Comparison of ENCODE assay signal across 30 mouse cellular contexts in genomic region chr16:84769182-84769581, GRCm38 (mm10). TPM values are rescaled to one million over a fixed set of nuclear protein-coding genes. Genes with fewer than 3 reads are reported as not detected.
DNase-seq lines count a peak whose midpoint lies in the region; ATAC-seq and TF ChIP-seq lines count a peak whose summit lies in the region.
"Had no signal": no experiment of that assay in that cellular context is flagged by ENCODE, and none has a peak within 500 bp of the region (broad histone marks: within the 10 kb centered on the region; RNA-seq: fewer than 3 reads in every experiment).

No protein-coding gene starts in this region.

- H3K4me3 ChIP-seq in midbrain, embryonic 11.5 days (ENCODE audit: low read depth, low read length) = no peak overlapping the region
- H3K4me3 ChIP-seq in midbrain, embryonic 16.5 days (ENCODE audit: low read depth, low read length) = no peak overlapping the region
- H3K4me3 ChIP-seq in E14TG2a.4 (replicated peaks; ENCODE audit: low read length) = peak overlapping the region; percentile 45; the same call in 1 of the 2 replicates
- no peak overlapping the region for H3K4me3 ChIP-seq in forebrain, embryonic 14.5 days (ENCODE audit: low read depth, low read length)
- H3K4me3 ChIP-seq: forebrain, embryonic 10.5 days; forebrain, embryonic 13.5 days; gastrocnemius, adult 2 months; heart, embryonic 13.5 days; hindbrain, embryonic 13.5 days; intestine, embryonic 15.5 days had no signal

- H3K27ac ChIP-seq in midbrain, embryonic 11.5 days (ENCODE audit: low read depth, low read length) = no peak overlapping the region
- H3K27ac ChIP-seq in midbrain, embryonic 16.5 days (ENCODE audit: low read length) = no peak overlapping the region
- H3K27ac ChIP-seq in forebrain, embryonic 14.5 days (ENCODE audit: low read depth, low read length) = no peak overlapping the region
- H3K27ac ChIP-seq: forebrain, embryonic 10.5 days; forebrain, embryonic 13.5 days; gastrocnemius, adult 2 months; heart, embryonic 13.5 days; hindbrain, embryonic 13.5 days; intestine, embryonic 15.5 days had no signal

- no peaks in the 10 kb centered on the region for H3K4me1 ChIP-seq in midbrain, embryonic 11.5 days (ENCODE audit: control insufficient read depth, insufficient read depth, low read length)
- peaks cover 5% of the 10 kb centered on the region; the same call in 1 of the 2 replicates for H3K4me1 ChIP-seq in midbrain, embryonic 16.5 days (ENCODE audit: control insufficient read depth, insufficient read depth, low read length)
- peaks cover 57% of the 10 kb centered on the region for H3K4me1 ChIP-seq in E14TG2a.4 (replicated peaks; ENCODE audit: low read depth, low read length)
- no peaks in the 10 kb centered on the region for H3K4me1 ChIP-seq in forebrain, embryonic 14.5 days (ENCODE audit: control insufficient read depth, insufficient read depth, low read length)

- DNase-seq in midbrain, embryonic 11.5 days (ENCODE audit: low spot score, missing footprints) = peak; percentile 77
- DNase-seq in ES-CJ7 (ENCODE audit: low read depth, low spot score) (peak; percentile 99), ZHBTc4 (ENCODE audit: low read depth, low spot score) (peak; percentile 98)
- no peak for DNase-seq in thymus, postnatal 14 days
- DNase-seq in embryo, embryonic 11 days = no peak
- DNase-seq in forebrain, embryonic 14.5 days (ENCODE audit: low spot score) = no peak
- DNase-seq: adrenal gland, adult 8-10 months; adrenal gland, postnatal 25 days; cerebellum, adult 11-12 months; cerebellum, adult 8-10 months; cerebellum, postnatal 10 days; cerebellum, postnatal 36 days; forebrain, postnatal 0 days; gastrocnemius, adult 2 months; gastrocnemius, postnatal 14 days; heart, adult 18-20 months; heart, postnatal 14 days; heart, postnatal 4 days had no signal

- no peaks in the 10 kb centered on the region for H3K36me3 ChIP-seq in midbrain, embryonic 11.5 days (ENCODE audit: control insufficient read depth, insufficient read depth, low read length)
- H3K36me3 ChIP-seq in midbrain, embryonic 16.5 days (ENCODE audit: control insufficient read depth, insufficient read depth, low read length) = no peaks in the 10 kb centered on the region
- H3K36me3 ChIP-seq in E14TG2a.4 (ENCODE audit: insufficient read depth, low read length) = no peaks in the 10 kb centered on the region
- no peaks in the 10 kb centered on the region for H3K36me3 ChIP-seq in forebrain, embryonic 14.5 days (ENCODE audit: control insufficient read depth, insufficient read depth, low read length)
- H3K36me3 ChIP-seq: forebrain, embryonic 10.5 days; G1E; heart, embryonic 13.5 days; hindbrain, embryonic 13.5 days; intestine, embryonic 15.5 days had no signal

- no peak overlapping the region for H3K9ac ChIP-seq in midbrain, embryonic 11.5 days (ENCODE audit: low read length)
- no peak overlapping the region for H3K9ac ChIP-seq in midbrain, embryonic 16.5 days (ENCODE audit: low read depth, low read length)
- H3K9ac ChIP-seq in forebrain, embryonic 14.5 days (ENCODE audit: low read length) = no peak overlapping the region
- H3K9ac ChIP-seq: forebrain, embryonic 13.5 days; forebrain, postnatal 0 days; heart, embryonic 13.5 days; hindbrain, embryonic 13.5 days; intestine, embryonic 15.5 days had no signal

- ATAC-seq in midbrain, embryonic 11.5 days (ENCODE audit: low FRiP score) = no peak
- ATAC-seq in midbrain, embryonic 16.5 days = no peak
- ATAC-seq in forebrain, embryonic 14.5 days = no peak
- ATAC-seq: activated CD4-positive, CD25-positive, alpha-beta regulatory T cell, adult 4 months; CD4-positive, CD25-positive, alpha-beta regulatory T cell, adult 4 months; forebrain, embryonic 13.5 days; forebrain, postnatal 0 days; hindbrain, embryonic 16.5 days; intestine, embryonic 15.5 days; Patski had no signal

- WGBS in midbrain, embryonic 11.5 days = 61% methylated on average over 4 of the region's 4 CpGs
- 61% methylated on average over 4 of the region's 4 CpGs for WGBS in midbrain, embryonic 16.5 days
- 50% methylated on average over 4 of the region's 4 CpGs for WGBS in forebrain, embryonic 14.5 days

- H3K27me3 ChIP-seq in midbrain, embryonic 11.5 days (ENCODE audit: control insufficient read depth, insufficient read depth, low read length) = no peaks in the 10 kb centered on the region
- no peaks in the 10 kb centered on the region for H3K27me3 ChIP-seq in midbrain, embryonic 16.5 days (ENCODE audit: control insufficient read depth, insufficient read depth, low read depth, low read length)
- no peaks in the 10 kb centered on the region for H3K27me3 ChIP-seq in E14TG2a.4 (ENCODE audit: insufficient read depth, low read length)
- H3K27me3 ChIP-seq in forebrain, embryonic 14.5 days (replicated peaks; ENCODE audit: control insufficient read depth, insufficient read depth, low read length) = no peaks in the 10 kb centered on the region
- H3K27me3 ChIP-seq: forebrain, embryonic 13.5 days; hindbrain, embryonic 13.5 days had no signal

- no peaks in the 10 kb centered on the region for H3K9me3 ChIP-seq in midbrain, embryonic 11.5 days (ENCODE audit: control insufficient read depth, low read length)
- H3K9me3 ChIP-seq in midbrain, embryonic 16.5 days (replicated peaks; ENCODE audit: control insufficient read depth, low read length, poor library complexity, severe bottlenecking) = no peaks in the 10 kb centered on the region
- no peaks in the 10 kb centered on the region for H3K9me3 ChIP-seq in E14TG2a.4 (ENCODE audit: low read length)
- H3K9me3 ChIP-seq in forebrain, embryonic 14.5 days (replicated peaks; ENCODE audit: control insufficient read depth, low read length) = no peaks in the 10 kb centered on the region
- H3K9me3 ChIP-seq: forebrain, embryonic 10.5 days; forebrain, embryonic 13.5 days; heart, embryonic 13.5 days; hindbrain, embryonic 13.5 days; intestine, embryonic 15.5 days had no signal

- H3K4me2 ChIP-seq in midbrain, embryonic 11.5 days = no peak overlapping the region
- no peak overlapping the region for H3K4me2 ChIP-seq in midbrain, embryonic 16.5 days (ENCODE audit: low read length)
- H3K4me2 ChIP-seq in forebrain, embryonic 14.5 days (ENCODE audit: low read length) = no peak overlapping the region
- H3K4me2 ChIP-seq: forebrain, embryonic 13.5 days; heart, embryonic 13.5 days; hindbrain, embryonic 13.5 days; intestine, embryonic 15.5 days had no signal

- no peak for TF ChIP-seq CTCF in E14TG2a.4 (conservative IDR thresholded peaks at IDR 0.05; ENCODE audit: low read length)

RNA-seq across cellular contexts. Expression of gene Jam2, which starts 4.7 kb away (rescaled TPM):
- polyA plus RNA-seq in midbrain, embryonic 11.5 days (2014; fragmentation: Nextera tagmentation; extraction: Ambion mirVana) = 95.1 and 102 TPM in 2 replicates
- polyA plus RNA-seq in midbrain, embryonic 16.5 days (2015; fragmentation: Nextera tagmentation; extraction: Ambion mirVana) = 23.1 and 23.6 TPM in 2 replicates
- polyA plus RNA-seq in forebrain, embryonic 14.5 days (2014; fragmentation: Nextera tagmentation; extraction: Ambion mirVana) = 28.9 and 29.1 TPM in 2 replicates
- polyA plus RNA-seq: activated CD4-positive, CD25-positive, alpha-beta regulatory T cell, adult 4 months; G1E had no signal

RNA-seq across cellular contexts. Expression of gene Mrpl39, which starts 33.6 kb away (rescaled TPM):
- 60.2 and 60.4 TPM in 2 replicates for polyA plus RNA-seq in midbrain, embryonic 11.5 days (2014; fragmentation: Nextera tagmentation; extraction: Ambion mirVana)
- 37.3 and 37.4 TPM in 2 replicates for polyA plus RNA-seq in midbrain, embryonic 16.5 days (2015; fragmentation: Nextera tagmentation; extraction: Ambion mirVana)
- 35.4 and 43.7 TPM in 2 replicates for polyA plus RNA-seq in forebrain, embryonic 14.5 days (2014; fragmentation: Nextera tagmentation; extraction: Ambion mirVana)

Comparison
In these comparisons a context has a peak if more than half of its experiments do, and no peak if none do; other contexts are left out.
1. DNase-seq: peak in midbrain, embryonic 11.5 days (single experiment), ES-CJ7 (single experiment) and ZHBTc4 (single experiment); none in thymus, postnatal 14 days (single experiment), embryo, embryonic 11 days (single experiment) and forebrain, embryonic 14.5 days (single experiment).